Mouse (Mus musculus) E14TG2a.4 (cell line): ENCODE data around the gene Uhrf1bp1.

ENCODE experiments used
- CTCF ChIP-seq: conservative IDR thresholded peaks from 2 replicates; pipeline ENCODE4 v1.5.1; 2014; ENCODE audit warnings: low read length
- NANOG ChIP-seq: IDR thresholded peaks from 2 replicates; pipeline ENCODE4 v1.6.1; 2014; ENCODE audit warnings: borderline replicate concordance, low read length, mixed read lengths
- POU5F1 ChIP-seq: IDR thresholded peaks from 2 replicates; pipeline ENCODE4 v1.6.1; 2014; ENCODE audit warnings: low read length, borderline replicate concordance

DNA sequence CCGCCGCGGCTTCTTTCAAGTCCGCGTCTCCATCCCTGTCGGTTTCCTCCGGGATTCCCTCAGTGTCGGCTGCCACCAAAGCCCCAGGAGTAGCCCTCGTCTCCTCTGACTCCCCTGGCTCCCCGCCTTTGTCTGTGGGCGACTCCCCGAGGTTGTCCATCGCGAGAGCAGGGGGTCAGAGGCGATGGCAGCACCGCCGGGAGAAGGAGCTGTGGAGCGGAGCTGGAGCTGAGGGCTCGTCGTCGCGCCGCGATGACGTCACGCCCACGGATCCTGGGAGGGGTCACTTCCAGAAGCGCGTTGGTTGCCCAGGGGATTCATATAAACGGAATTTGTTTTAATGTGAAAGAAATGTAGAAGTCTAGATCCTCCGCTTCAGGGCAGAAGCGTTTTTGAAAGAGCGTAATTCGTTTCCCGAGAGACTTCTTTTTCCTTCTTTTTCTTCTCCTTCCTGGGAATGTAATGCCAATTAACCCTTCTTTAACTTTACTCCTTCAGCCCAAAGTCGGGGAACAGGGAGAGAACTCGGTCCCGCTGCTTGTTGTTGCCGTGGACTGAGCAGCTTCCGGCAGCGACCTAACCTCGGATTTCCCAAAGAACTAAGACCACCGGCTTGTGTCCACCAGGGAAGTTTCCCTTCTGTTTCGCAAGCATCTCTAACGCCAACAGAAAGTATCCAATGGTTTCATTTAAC is 51.4 kb downstream of the Uhrf1bp1 start:
- TF ChIP-seq CTCF (no peak), NANOG (no peak), POU5F1 (no peak)
